Mouse (Mus musculus) hindbrain, embryonic 11.5 days (tissue): ENCODE data around the gene Caskin2. TPM values are rescaled to one million over a fixed set of nuclear protein-coding genes. Genes with fewer than 3 reads are reported as not detected.
A peak's percentile ranks its signal among the peaks of the same experiment; 100 is the strongest.

Experiments used
- ATAC-seq: fragments of 200-750 bp; cut with Nextera tagmentation; 2 replicates; pipeline ENCODE4 v1.8.0; 2017; ENCODE audit warnings: mild to moderate bottlenecking, moderate TSS enrichment, moderate library complexity; ENCODE audit not compliant: low FRiP score
- DNase-seq: peaks from one replicate; pipeline ENCODE4 v3.0.0-alpha.2; 2015; ENCODE audit warnings: low spot score
- H3K27ac ChIP-seq: fragments of 300-500 bp; sonication (generic); 2 replicates; pipeline ENCODE4 v1.5.1; 2014; ENCODE audit warnings: mild to moderate bottlenecking, low read depth, low read length
- H3K27me3 ChIP-seq: fragments of 300-500 bp; sonication (generic); 2 replicates; pipeline ENCODE4 v1.6.1; 2014; ENCODE audit warnings: mild to moderate bottlenecking, low read length, moderate library complexity, mixed read lengths; ENCODE audit not compliant: control insufficient read depth, insufficient read depth
- H3K36me3 ChIP-seq: fragments of 300-500 bp; sonication (generic); 2 replicates; pipeline ENCODE4 v1.6.1; 2014; ENCODE audit warnings: mild to moderate bottlenecking, low read length, moderate library complexity, mixed read lengths; ENCODE audit not compliant: control insufficient read depth, insufficient read depth
- H3K4me1 ChIP-seq: fragments of 300-500 bp; sonication (generic); replicated peaks from 2 replicates; pipeline ENCODE4 v1.6.1; 2014; ENCODE audit warnings: low read length, mixed read lengths; ENCODE audit not compliant: control insufficient read depth, insufficient read depth
- H3K4me2 ChIP-seq: fragments of 300-500 bp; sonication (generic); replicated peaks from 2 replicates; pipeline ENCODE4 v1.6.1; 2014; ENCODE audit warnings: mild to moderate bottlenecking, low read depth, low read length
- H3K4me3 ChIP-seq: fragments of 300-500 bp; sonication (generic); 2 replicates; pipeline ENCODE4 v1.5.1; 2014; ENCODE audit warnings: low read depth, low read length
- H3K9ac ChIP-seq: fragments of 300-500 bp; sonication (generic); 2 replicates; pipeline ENCODE4 v1.6.1; 2014; ENCODE audit warnings: low read depth, low read length
- H3K9me3 ChIP-seq: fragments of 300-500 bp; sonication (generic); 2 replicates; pipeline ENCODE4 v1.6.1; 2016; ENCODE audit warnings: low read length; ENCODE audit not compliant: control insufficient read depth
- WGBS: fragments of 180-500 bp; shearing (Covaris S2); extraction: QIAGEN DNeasy Blood & Tissue Kit; methylation state at CpG from one replicate; pipeline ENCODE4 v1.1.7; 2014; 5-methylcytosine and 5-hydroxymethylcytosine counted together
- polyA plus RNA-seq: library from polyadenylated mRNA; unstranded; fragments of >200 nt; fragmentation: Nextera tagmentation; extraction: Ambion mirVana; gene quantifications from 2 replicates; pipeline ENCODE4 v1.2.1, GENCODE M21; 2014

The Caskin2 gene
- polyA plus RNA-seq, 1 experiment from 2014 or later, result 12.9 TPM

GRCm38 (mm10) chr11:115812095-115812494 is 1.3 kb downstream of the Caskin2 start:
- WGBS, result 47% methylated on average over 7 of the region's 7 CpGs
- DNase-seq, result no peak
- H3K4me3 ChIP-seq, result peak overlapping the region; percentile 90
- peak overlapping the region; percentile 67 for H3K4me2 ChIP-seq
- H3K9me3 ChIP-seq, result no peaks in the 10 kb centered on the region
- H3K27me3 ChIP-seq, result no peaks in the 10 kb centered on the region
- H3K27ac ChIP-seq, result no peak overlapping the region
- H3K9ac ChIP-seq, result peak overlapping the region; percentile 25; the same call in 1 of the 2 replicates
- peaks cover 13% of the 10 kb centered on the region for H3K4me1 ChIP-seq
- H3K36me3 ChIP-seq, result 0 out of 2 replicates have a peak, but pooled peaks cover 3% of the 10 kb centered on the region
- ATAC-seq, result no peak

GRCm38 (mm10) chr11:115811381-115812093 is 1.9 kb downstream of the Caskin2 start:
- 86% methylated on average over 20 of the region's 20 CpGs for WGBS
- H3K4me3 ChIP-seq, result peak overlapping the region; percentile 13
- H3K9me3 ChIP-seq, result no peaks in the 10 kb centered on the region
- peak overlapping the region; percentile 67 for H3K4me2 ChIP-seq
- DNase-seq (no peak), ATAC-seq (no peak)
- H3K4me1 ChIP-seq, result peaks cover 13% of the 10 kb centered on the region
- no peak overlapping the region for H3K27ac ChIP-seq
- peaks cover 7% of the 10 kb centered on the region; the same call in 1 of the 2 replicates for H3K36me3 ChIP-seq
- H3K9ac ChIP-seq, result peak overlapping the region; percentile 25; the same call in 1 of the 2 replicates
- no peaks in the 10 kb centered on the region for H3K27me3 ChIP-seq

DNA sequence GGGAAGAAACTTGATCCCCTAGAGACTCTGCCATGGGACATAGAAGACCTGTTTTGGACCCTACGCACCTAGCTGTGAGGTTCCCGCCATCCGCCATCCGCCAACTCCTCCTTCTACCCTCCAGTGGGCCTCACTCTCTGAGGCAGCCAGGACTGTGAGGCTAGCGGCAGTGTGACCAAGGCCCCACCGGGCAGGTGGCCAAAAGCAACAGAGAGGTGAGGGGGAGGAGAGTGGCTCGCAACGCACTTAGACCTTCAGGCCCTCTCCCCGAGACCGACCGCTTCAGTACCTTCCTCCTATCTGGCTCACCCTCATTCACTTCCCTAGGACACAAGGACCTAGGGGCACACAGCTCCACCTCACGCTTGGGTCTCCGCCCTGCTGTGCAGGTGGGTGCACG is 3.1 kb downstream of the Caskin2 start:
- H3K4me3 ChIP-seq, result no peak overlapping the region
- ATAC-seq, result no peak
- DNase-seq, result no peak
- WGBS, result 90% methylated on average over 14 of the region's 14 CpGs
- H3K27me3 ChIP-seq, result no peaks in the 10 kb centered on the region
- H3K27ac ChIP-seq, result no peak overlapping the region
- H3K4me2 ChIP-seq, result no peak overlapping the region
- H3K4me1 ChIP-seq, result peaks cover 10% of the 10 kb centered on the region
- no peak overlapping the region for H3K9ac ChIP-seq
- H3K9me3 ChIP-seq, result no peaks in the 10 kb centered on the region
- peaks cover 9% of the 10 kb centered on the region; the same call in 1 of the 2 replicates for H3K36me3 ChIP-seq

DNA sequence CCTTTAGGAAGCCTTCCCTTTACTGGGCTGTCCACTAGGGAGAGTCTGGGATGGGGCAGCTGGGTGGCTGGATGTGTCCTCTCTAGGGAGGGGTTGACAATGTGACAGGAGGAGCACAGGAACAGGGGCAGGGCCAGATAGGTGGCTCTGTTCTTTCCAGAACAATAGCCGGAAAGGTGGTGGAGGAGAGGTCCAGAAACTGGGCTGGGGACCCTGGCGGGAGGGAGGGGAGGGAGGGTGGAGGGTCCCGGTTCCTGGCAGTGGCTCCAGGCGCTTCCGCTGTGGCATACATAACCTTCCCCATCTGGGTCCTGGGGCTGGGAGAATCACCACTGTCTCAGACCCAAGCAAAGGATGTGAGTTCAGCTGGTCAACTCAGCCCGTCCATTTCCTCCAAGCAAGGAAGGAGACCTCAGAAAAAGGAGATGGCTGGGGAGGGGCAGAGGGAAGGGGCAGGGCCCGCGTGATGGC is 4.1 kb downstream of the Caskin2 start:
- no peak overlapping the region for H3K4me2 ChIP-seq
- H3K9me3 ChIP-seq, result no peaks in the 10 kb centered on the region
- H3K36me3 ChIP-seq, result peaks cover 14% of the 10 kb centered on the region
- H3K27me3 ChIP-seq, result no peaks in the 10 kb centered on the region
- no peak for ATAC-seq
- DNase-seq, result no peak
- 0 out of 2 replicates have a peak overlapping the region, but pooled peaks have one; percentile 1 for H3K9ac ChIP-seq
- peaks cover 10% of the 10 kb centered on the region for H3K4me1 ChIP-seq
- peak overlapping the region; percentile 24; the same call in 1 of the 2 replicates for H3K27ac ChIP-seq
- WGBS, result 82% methylated on average over 7 of the region's 8 CpGs
- no peak overlapping the region for H3K4me3 ChIP-seq

DNA sequence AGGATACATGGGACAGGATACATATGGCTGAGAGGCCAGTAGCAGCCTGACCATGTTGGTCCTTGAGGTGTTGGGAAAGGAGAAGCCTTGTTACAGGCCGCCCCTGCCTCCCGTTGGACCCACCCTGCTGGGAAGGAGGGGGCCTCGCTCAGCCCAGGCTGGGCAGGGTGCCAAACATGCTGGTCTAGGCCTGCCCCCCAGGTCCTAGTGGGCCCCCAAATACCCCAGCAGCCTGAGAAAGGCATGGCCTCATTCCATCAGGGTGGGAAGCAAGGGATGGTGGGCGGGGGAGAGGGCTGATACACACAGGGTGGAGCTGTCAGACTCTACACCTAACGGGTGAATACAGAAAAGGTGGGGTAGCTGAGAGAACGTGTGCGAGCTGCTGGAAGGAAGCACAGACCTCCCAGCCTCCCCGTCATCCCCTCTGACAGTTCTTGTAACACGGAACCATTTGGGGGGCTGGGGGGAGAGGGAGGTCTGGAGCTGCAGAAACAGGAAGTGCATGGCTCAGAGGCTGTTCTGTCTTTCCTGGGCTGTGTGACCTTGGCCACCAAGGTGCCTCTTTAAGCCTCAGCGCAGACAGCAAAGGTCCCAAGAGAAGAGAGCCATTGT is 4.6 kb downstream of the Caskin2 start:
- WGBS, result 62% methylated on average over 10 of the region's 10 CpGs
- Histone ChIP-seq H3K27ac (peak overlapping the region; percentile 2; the same call in 1 of the 2 replicates), H3K4me1 (peaks cover 10% of the 10 kb centered on the region), H3K27me3 (no peaks in the 10 kb centered on the region), H3K4me3 (no peak overlapping the region), H3K4me2 (no peak overlapping the region), H3K9me3 (no peaks in the 10 kb centered on the region), H3K9ac (0 out of 2 replicates have a peak overlapping the region, but pooled peaks have one; percentile 1), H3K36me3 (peaks cover 15% of the 10 kb centered on the region)
- DNase-seq (no peak), ATAC-seq (no peak)

DNA sequence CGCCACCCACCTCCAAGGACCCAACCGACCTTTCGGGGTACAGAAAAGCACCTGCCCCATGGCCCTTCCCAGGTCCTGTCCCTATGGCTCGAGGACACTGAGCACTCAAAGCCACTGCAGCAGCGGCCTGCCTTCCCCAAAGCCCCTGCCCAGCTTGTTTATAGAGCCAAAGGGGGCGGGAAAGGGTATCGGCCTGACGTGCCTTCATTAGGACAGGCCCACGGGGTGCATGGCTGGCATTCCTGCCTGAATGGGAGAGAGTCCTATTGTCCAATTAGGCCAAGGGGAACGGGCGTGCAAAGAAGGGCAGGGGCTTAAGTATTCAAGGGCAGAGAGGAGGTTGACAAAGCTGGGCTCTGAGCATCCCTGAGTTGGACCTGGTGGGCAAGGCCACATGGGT is 5.5 kb downstream of the Caskin2 start:
- DNase-seq (no peak), ATAC-seq (no peak)
- H3K9ac ChIP-seq, result no peak overlapping the region
- no peak overlapping the region for H3K4me3 ChIP-seq
- H3K4me2 ChIP-seq, result no peak overlapping the region
- H3K27me3 ChIP-seq, result no peaks in the 10 kb centered on the region
- no peaks in the 10 kb centered on the region for H3K9me3 ChIP-seq
- 63% methylated on average over 11 of the region's 11 CpGs for whole genome bisulfite sequencing
- H3K36me3 ChIP-seq, result peaks cover 22% of the 10 kb centered on the region
- H3K4me1 ChIP-seq, result peaks cover 10% of the 10 kb centered on the region
- H3K27ac ChIP-seq, result 0 out of 2 replicates have a peak overlapping the region, but pooled peaks have one; percentile 30

DNA sequence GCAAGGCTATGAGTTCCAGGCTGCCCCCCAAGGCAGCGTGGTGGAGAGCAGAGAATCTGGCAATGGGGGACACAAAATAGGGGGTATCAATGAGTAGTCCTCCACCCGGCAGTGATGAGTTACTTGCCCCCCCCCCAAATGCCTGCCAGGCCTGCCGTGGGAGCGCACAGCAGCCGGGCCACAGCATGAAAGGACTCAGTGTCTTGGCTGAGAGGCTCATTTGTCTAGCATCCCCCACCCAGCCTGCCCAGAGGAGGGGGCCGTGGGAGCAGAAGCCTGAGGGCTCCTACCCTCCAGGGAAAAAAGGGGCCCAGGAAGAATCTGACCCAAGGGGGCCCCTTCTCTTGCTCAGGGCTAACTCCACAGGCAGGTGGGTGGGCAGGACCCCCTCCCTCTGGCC is 6.1 kb downstream of the Caskin2 start:
- Histone ChIP-seq H3K36me3 (peaks cover 26% of the 10 kb centered on the region), H3K4me3 (no peak overlapping the region), H3K4me2 (peak overlapping the region; percentile 5; the same call in 1 of the 2 replicates), H3K9me3 (no peaks in the 10 kb centered on the region), H3K27ac (0 out of 2 replicates have a peak overlapping the region, but pooled peaks have one; percentile 30), H3K4me1 (peaks cover 10% of the 10 kb centered on the region), H3K27me3 (no peaks in the 10 kb centered on the region), H3K9ac (no peak overlapping the region)
- whole genome bisulfite sequencing, result 72% methylated on average over 6 of the region's 6 CpGs
- ATAC-seq (0 out of 2 replicates have a peak, but pooled peaks have one; percentile 7), DNase-seq (no peak)

DNA sequence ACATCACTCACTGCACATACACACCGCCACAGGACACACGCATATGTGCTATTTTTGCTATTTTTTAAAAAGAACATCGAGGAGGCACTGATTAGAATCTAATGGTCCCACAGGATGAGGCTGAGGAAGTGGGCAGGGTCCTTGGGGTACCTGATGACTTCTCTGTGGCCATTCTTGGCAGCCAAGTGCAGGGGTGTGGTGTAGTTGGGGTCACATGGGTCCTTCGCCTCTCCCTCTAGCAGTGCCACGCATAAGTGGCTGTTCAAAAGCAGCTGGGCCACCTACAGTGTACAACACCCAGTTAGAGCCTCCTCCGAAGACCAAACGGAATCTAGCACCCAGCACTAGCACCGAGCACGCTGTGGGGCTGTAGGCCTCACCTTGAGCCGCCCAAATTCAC is 7.3 kb downstream of the Caskin2 start:
- H3K27ac ChIP-seq, result no peak overlapping the region
- H3K4me3 ChIP-seq, result no peak overlapping the region
- peaks cover 7% of the 10 kb centered on the region for H3K4me1 ChIP-seq
- H3K4me2 ChIP-seq, result no peak overlapping the region
- H3K9me3 ChIP-seq, result no peaks in the 10 kb centered on the region
- no peak overlapping the region for H3K9ac ChIP-seq
- no peak for ATAC-seq
- no peaks in the 10 kb centered on the region for H3K27me3 ChIP-seq
- no peak for DNase-seq
- H3K36me3 ChIP-seq, result peaks cover 35% of the 10 kb centered on the region
- 94% methylated on average over 10 of the region's 10 CpGs for WGBS
